Mouse (Mus musculus): ENCODE results near the gene Vps25.
A peak's percentile ranks its signal among the peaks of the same experiment; 100 is the strongest.

Gene Vps25

DNA sequence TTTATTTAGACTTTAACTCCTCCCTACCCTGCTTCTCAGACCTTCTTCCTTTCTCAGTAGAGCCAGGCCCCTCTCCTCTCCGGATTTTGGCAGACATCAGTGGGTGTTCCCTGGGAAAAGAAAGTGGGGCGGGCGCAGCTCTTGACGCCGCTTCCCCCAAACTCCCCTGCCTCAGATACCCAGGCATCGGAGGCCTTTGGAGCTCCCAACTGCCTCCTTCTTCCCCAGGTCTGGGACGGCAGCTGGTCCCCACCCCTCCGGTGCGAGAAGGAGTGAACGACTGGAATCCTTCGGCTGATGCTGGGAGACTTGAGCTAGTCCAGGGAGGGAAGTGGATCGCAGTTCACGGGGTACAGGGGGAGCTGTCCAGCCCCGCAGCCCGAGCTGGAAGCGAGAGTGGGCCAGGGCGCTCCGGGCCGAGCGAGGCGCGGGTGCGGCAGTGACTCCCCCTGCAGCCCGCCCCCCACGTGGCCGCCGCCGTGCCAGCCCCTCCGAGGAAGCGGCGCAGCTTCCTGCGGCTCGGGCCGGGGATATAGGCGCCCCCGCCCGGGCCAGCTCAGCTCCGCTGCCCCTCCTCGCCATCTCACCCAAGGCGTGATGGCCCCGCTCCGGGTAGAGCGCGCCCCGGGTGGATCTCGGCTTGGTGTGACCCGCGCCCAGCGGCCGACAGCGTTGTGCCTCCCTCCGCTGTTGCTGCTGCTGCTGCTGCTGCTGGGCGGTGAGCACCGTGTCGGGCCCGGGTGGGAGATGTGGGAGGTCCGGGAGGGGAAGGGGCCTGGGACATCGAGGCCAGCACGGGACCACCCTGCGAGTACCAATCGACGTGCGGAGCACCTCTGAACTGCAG lies 7.4 kb upstream of the Vps25 start, which contains the start of gene Ramp2:
TSS of gene Ramp2 (plus strand) at position 174 of the 847 bp plus-strand sequence.
- peak in 1 of 2 experiments; percentile 8 for DNase-seq

DNA sequence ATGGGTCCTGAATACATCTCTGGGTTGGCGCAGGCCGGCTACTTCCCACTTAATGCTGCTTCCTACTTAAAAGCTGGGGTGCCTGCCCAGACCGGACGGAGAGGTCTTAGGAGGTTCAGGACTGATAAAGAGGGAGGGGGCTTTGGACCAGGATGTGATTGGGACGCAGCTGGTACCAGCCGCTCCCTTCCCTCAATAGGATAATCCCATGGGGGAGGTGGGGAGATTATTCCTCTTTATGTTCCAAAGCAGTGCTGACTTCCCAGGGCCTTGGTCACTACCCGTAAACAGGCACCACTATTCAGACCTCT lies 6.8 kb upstream of the Vps25 start:
- no peak for DNase-seq

DNA sequence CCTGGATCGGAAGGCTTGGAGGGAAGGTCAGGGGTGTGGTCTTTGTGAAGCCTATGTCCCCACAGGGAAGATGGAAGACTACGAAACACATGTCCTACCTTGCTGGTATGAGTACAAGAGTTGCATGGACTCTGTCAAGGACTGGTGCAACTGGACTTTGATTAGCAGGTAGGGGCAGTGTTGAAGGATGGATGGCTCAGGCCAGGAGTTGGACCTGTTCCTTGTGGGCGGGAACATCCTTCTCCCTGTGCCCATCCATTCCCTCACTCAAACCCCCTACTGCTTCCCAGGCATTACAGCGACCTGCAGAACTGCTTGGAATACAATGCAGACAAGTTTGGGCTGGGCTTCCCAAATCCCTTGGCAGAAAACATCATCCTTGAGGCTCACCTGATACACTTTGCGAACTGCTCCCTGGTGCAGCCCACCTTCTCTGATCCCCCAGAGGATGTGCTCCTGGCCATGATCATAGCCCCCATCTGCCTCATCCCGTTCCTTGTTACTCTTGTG lies 5.9 kb upstream of the Vps25 start:
- no peak for DNase-seq

DNA sequence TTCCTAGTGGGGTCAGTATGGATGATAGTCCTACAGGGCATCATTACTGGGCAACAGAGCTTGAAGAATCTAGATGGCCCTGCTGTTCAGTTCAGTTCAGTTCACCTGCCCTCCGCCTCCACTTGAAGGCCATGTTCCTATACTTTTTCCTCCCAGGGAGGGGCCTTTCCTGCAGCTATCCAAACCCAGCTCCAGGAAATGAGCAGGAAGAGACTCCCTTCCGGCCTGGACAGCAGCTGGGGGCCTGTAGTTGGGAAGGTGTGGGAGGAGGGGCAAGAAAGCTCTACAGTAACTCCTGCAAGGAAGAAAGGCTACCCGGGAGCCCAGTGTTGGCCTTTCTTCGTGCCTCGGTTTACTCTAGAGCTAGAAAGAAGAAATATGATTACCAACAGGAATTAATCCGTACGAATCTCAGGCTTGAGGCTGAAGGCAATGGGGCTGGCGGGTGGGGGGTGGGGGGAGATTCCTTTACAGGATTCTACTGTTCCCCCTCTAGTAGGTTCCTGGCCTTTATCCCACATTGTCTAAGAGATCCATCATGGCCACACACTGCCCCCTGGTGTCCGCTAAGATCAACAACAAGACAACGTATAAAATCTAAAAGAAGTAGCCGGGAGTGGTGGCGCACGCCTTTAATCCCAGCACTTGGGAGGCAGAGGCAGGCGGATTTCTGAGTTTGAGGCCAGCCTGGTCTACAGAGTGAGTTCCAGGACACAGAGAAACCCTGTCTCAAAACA lies 5.1 kb upstream of the Vps25 start:
- DNase-seq = peak; percentile 59 to 64

DNA sequence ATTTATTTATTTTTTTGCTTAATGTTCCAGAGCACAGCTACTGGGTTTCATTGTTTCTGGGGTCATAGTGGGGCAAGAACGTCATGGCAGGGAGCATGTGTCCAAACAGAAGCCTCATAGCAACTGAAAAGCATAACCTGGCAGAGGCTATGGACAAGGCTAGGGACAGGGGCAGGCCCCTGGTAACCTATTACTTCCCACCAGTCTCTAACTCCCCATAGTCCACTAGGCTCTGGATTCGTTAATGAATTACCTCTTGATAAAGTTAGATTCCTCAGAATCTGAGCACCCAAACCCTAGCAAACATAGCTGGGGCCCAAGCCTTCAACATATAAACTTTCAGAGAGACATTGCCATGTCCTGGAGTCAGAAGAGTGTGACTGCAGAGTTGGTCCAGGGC lies 2.5 kb upstream of the Vps25 start:
- DNase-seq = no peak

DNA sequence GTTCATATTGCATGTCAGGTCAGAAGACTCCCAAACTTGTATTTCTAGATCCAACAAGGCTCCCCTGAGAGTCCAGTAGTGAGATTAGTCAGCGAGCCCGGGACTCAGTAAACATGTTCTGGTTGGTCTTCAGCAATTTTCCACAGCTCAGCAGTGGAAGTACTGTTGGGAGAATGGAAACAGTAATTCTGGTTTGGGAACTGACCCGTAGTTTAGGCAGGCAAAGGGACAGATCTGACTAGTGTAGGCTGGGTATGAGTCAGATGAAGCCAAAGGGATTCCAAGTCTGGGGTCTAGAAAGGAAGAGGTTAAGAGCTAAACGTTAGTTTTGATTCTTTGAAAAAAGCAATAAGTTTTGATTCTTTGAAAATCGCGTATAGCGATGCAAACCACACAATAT lies 566 bp upstream of the Vps25 start:
- no peak for DNase-seq

DNA sequence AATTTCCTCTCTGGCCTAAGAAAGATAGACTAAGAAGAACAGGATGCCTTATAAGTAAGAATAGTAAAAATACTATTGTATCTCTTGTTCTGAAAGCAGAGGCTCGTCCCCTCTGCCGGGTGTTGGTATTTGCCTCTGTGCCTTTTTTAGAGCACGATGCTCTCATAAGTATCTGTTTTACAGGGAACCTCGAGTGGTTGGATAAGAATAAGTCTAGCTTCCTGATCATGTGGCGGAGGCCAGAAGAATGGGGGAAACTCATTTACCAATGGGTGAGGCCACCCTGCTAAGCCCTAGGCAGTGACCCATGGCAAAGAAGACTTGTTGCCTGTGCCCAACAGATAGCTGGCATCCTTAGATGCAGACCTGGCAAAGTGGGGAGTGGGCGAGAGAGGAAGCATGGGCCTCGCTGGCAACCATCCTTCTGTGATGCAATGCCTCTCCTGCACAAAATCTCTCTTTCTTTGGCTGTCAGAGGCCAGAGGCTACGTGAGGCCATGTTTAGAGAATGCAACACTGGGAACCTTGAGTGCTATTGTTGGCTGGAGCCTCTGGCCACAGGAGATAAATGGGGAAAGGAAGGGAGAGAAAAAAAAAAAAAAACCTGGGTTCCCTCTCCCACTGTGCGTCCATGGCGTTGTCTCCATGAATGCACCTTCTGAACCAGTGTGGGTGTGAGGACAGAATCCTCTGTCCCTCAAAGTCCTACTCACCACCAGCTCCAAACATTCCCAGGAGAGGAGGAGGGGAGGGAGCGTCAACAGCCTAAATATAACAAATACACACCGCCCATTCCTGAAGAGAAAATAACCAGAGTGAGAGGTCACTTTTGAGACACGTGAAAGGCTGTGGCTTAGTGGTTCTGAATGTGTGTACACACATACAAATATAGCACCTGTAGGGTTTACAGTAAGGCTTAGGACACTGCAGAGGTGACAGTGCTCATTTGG lies 2.6 kb downstream of the Vps25 start:
- no peak for DNase-seq

DNA sequence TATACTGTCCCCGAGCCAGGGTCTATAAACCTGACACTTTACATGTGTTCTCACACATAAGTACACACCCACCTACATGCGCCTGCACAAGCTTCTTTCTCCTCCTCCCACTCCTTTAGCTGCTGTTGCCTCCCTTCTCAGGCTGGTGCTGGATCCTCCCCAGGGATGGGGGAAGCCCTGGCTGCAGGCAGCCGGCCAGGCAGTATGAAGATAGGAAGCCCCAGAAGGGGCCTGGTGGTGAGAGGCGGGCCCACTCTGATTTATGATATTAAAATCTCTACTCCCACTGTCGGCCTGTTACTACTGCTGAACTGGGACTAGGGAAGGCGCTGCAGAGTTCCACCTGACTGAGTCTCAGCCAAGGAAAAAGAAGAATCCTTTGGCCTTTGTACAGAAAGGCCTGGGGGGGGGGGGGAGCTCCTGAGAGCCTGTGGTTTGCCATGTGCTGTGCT lies 5.8 kb downstream of the Vps25 start:
- DNase-seq = no peak

DNA sequence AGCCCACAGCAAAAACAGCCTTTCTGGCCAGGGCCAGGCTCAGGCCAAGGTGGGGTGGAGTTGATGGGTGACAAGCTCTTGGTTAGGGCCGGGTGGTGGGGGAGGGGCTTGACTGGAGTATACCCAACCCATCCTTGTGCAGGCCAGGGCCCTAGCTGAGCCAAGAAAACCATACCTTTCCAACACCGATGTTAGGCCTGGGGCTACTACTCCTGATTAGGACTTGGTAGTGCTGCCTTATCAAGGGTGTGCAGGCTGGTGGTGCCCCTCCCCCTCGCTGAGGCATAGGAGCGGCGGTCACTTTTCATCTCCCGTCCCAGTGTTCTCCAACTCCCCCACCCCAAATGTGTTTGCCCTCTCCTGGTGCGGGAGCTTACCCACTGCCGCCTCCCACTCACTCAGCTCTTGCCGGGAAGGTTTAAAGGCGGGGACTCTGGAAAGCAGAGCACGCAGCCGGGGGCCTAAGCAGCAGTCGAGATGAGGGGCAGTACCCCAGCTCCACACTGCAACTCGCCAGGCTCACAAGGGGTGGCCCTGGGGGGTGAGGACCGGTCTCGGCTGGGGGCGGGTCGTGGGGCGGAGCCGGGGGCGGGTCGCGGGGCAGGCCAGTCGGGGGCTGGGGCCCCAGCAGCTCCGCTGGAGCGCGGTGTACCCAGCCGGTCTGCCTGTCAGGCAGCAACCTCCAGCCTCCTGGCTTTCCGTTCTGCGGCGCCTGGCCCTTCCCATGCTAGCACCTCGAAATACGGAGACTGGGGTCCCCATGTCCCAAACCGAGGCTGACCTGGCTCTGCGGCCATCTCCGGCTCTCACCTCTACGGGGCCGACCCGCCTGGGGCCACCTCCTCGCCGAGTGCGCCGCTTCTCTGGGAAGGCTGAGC lies 6.7 kb downstream of the Vps25 start, which contains the start of gene Wnk4:
TSS of gene Wnk4 (plus strand) at position 620 of the 878 bp plus-strand sequence.
- DNase-seq = peak in 1 of 2 experiments; percentile 32

DNA sequence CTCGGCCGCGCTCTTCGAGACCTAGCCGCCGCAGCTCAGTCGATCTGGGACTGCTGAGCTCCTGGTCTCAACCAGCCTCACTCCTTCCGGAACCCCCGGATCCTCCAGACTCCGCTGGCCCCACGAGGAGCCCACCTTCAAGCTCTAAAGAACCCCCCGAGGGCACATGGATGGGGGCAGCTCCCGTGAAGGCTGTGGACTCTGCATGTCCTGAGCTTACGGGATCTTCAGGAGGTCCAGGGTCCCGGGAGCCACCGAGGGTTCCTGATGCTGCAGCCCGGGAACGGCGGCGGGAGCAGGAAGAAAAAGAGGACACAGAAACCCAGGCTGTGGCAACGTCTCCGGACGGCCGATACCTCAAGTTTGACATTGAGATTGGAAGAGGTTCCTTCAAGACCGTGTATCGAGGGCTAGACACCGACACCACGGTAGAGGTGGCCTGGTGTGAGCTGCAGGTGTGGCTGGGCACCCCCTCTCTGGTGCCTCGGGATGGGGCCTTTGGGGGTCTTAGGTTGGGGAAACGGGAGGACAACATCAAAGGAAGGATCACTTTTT lies 7.4 kb downstream of the Vps25 start:
- DNase-seq = peak in 1 of 2 experiments; percentile 23

DNA sequence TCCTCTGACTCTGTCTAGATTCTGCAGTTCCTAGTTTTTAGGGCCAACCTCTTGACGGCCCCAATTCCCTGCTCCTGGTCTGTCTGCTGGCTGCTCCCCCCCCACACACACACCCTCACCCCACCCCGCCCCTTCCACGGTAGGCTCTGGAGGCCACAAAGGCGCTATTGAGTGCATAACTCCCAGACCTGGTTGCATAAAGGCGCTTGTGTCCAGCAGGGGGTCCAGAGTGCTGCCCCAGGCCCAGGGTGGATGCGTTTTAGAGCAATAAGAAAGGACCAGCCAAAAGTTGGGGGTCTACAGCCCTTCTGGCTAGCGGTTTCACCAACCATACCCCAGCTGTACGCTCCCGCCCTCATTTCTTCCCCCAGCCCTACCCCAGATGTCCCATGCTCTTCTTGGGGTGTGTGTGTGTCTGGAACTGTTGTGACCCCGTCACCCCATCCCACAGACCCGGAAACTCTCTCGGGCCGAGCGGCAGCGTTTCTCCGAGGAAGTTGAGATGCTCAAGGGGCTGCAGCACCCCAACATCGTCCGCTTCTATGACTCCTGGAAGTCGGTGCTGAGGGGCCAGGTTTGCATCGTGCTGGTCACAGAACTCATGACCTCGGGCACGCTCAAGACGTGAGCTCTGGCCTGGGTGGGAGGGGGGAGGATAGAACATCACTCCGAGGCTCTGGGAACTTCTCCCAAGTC lies 8.9 kb downstream of the Vps25 start:
- no peak for DNase-seq

DNA sequence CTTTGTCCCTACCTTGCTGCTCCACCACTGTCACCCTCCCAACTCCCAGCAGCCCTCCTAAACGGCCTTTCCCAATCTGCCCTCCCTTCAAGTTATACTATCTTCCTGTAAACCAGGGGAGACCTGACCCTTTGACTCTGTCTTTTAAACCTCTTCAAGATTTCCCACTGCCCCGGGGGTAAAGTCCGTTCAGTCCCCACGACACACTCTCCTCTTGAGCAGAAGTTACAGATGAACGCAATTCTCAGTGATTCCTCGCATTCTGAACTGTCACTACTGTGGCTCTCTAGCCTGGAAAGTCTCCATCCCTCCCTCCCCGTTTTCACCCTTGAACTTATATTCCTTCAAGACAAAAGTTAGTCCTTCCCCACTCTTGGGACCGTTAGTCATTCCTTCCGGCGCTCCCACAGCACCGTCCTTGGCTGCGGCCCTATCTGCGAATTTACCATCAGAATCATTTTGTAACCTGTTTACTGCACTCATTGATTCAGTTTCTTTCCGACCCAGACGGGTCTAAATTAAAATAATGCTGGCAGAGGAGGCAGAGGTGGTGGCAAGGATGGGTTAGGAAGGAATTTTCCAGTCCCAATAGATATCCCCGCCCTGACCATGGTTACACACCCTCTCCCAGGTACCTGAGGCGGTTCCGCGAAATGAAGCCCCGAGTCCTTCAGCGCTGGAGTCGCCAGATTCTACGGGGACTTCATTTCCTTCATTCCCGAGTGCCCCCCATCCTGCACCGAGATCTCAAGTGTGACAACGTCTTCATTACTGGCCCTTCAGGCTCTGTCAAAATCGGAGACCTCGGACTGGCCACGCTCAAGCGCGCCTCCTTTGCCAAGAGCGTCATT lies 9.9 kb downstream of the Vps25 start:
- DNase-seq = no peak

DNA sequence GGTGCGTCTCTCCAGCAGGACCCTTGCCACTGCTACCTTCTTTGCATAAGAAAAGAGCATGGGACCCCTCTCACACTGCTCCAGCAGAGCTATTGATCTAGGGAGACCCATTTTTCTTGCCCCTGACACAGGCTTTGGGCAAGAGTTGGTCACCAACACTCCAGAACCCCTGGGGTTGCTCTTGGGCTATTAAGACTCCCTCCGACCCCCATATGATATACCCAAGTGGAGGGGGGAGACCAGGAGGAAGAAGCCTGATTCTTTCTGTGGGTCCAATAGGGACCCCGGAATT lies 10.4 kb downstream of the Vps25 start:
- no peak for DNase-seq

DNA sequence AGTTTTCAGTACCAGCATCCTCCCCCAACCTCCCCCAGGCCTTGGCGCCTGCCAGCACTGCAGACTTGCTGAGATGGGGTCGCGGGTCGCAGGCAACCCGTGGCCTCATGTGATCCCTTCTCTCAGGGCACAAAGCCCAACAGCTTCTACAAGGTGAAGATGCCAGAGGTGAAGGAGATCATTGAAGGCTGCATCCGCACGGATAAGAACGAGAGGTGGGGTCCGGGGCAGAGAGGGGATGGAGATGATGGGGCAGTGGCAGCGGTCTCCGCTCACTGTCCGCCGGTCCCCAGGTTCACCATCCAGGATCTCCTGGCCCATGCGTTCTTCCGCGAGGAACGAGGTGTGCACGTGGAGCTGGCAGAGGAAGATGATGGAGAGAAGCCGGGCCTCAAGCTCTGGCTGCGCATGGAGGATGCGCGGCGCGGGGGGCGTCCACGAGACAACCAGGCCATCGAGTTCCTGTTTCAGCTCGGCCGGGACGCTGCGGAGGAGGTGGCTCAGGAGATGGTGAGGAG lies 11.5 kb downstream of the Vps25 start:
- no peak for DNase-seq

DNA sequence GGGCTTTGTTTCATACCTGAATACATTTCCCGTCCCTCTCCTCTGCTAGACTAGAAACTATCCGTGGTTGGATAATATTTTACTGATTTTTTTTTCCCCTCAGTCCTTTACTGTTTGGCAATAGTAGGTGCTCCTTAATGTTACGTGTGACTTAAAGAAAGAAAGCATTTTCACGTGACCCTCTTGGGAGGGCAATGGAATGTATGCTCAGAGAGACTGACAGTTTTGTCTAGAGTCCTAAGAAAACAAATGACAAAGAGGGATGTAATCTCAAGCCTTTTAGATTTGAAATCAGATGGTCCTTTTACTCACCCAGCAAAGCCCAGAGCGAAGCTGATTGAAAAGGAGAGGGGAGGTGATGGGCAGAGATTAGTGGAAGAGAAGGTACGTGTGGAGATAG lies 12.4 kb downstream of the Vps25 start:
- DNase-seq = no peak

DNA sequence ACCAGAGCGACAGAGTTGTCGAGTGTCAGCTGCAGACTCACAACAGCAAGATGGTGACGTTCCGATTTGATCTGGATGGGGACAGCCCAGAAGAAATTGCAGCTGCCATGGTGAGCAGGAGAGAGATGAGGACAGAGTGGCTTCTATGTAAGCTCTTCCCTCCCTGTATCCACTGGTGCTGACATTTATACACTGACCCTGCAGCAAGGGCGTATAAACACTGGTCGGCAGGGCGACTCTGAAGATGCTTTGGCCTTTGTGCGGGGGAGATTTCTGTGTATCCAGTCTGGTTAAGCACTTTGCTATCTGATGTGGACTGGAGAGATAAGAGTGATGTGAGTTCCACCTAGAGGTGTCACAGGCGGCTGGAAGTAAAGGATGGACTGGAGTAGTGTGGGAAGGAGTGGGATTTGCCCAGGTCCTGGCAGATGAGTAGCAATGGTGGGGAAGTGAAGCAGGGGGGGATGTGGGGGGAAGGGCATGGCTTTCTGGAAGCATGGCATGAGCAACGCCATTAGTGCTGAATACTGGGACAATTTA lies 16.1 kb downstream of the Vps25 start:
- peak; percentile 43 to 46 for DNase-seq

DNA sequence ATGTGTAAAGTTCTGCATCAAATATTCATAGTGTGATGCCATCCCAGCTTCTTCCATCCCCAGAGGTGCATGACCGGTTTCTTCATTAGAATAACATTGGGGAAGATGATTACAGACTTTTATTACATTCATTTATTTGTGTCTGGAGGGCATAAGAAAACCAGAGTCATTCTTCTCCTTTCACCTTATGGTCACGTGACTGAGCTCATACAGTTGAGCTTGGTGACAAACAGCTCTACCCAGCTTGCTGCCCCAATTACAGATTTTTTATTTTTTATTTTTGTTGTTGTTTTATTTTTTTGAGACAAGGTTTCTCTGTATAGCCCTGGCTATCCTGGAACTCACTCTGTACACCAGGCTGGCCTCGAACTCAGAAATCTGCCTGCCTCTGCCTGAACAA lies 18.9 kb downstream of the Vps25 start:
- DNase-seq = no peak

DNA sequence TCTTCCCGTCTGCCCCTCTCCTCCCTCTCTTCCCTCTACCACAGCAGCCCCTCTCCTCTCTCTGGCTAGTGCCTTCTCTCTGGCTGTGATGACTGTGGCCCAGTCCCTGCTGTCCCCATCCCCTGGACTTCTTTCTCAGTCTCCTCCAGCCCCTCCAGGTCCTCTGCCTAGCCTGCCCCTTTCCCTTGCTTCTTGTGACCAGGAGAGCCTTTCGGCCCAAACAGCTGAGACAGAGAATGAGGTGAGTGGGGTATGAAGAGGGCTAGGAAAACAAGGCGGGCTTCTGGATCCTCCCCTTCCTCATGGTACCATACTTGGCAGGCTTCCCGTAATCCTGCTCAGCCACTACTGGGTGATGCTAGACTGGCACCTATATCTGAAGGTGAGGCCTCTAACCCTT lies 21.8 kb downstream of the Vps25 start:
- DNase-seq = no peak

DNA sequence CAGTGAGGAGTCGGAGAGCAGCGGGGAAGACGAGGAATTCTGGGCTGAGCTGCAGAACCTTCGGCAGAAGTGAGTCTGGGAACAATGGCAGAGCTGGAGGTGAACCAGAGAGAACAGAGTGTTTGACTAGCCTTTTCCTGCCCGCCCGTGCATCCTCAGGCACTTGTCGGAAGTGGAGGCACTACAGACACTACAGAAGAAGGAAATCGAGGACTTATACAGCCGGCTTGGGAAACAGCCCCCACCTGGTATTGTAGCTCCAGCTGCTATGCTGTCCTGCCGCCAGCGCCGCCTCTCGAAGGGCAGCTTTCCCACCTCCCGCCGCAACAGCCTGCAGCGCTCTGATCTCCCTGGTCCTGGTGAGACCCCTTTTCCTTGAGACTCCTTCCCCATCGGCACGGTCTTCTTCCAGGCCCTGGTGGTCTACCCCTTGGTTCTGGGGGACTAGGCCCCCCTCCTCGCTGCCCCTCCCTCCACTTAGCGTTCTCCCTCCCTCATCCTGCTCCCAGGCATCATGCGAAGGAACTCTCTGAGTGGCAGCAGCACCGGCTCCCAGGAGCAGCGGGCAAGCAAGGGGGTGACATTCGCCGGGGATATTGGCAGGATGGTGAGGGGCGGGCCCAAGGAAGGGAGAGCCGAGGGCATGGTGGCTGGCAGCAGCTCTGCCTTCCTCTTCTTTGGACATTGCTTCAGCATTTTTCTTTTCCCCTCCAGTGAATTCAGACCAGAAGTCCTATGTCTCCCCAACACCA lies 23.0 kb downstream of the Vps25 start:
- DNase-seq = no peak
